Mouse (Mus musculus) heart, adult 9 months (tissue): ENCODE results near the gene Cwc22.
A peak's percentile ranks its signal among the peaks of the same experiment; 100 is the strongest.

Experiments used
- DNase-seq, 2 experiments: peaks; one replicate each; pipeline ENCODE4 v3.0.0; 2022; ENCODE audit warnings: low spot score in 2 of 2

Gene Cwc22

DNA sequence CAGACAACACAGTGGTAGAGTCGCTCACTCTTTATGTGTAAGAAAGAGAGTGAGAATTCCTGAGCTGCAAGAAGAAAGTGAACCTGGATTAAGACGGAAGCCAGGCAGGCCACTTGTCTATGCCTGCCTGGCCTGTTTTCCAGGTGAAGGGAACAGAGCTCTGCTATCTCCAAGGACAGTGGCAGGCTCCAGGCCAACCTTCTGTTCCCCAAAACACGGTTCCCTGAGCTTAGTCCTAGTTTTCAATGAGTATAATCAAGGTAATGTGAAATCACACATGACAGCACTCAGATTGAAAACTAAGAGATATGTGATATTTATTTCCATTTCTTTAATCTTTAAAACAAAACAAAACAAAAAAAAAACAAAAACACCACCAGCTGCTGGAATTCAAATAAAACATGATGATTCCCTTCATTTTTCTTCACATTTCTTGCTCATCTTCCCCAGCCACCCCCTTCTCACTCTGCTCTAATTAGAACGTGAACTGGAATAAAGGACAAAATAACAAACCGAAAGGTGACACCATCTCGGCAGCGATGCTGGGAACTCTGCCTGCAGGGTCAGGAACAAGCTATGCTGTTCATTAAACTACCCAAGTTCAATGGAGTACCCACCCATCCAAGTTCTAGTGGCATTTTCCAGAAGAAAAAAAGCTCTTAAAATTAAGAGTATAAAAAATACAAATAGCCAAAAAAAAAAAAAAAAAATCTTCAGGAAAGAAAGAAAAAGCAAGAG is 20.8 kb downstream of the Cwc22 start:
- no peak for DNase-seq

DNA sequence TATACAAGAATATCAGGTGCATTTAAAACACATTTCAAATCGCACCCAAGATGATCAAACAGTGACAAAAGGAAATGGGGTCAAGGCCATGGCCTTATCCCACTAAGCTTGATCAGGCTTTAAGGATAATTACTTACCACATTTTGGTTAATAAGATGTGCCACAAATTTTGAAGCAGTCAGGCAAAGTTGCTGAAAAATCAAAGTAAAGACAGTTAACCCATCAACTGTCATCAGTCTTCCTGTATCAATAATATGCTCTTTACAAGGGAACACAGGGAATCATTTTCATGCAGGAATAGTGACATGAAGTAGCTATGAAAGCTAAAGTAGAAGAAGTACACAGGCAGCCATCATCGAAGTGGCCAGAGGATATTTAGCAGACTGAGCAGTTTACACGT is 22.2 kb downstream of the Cwc22 start:
- DNase-seq, result no peak

DNA sequence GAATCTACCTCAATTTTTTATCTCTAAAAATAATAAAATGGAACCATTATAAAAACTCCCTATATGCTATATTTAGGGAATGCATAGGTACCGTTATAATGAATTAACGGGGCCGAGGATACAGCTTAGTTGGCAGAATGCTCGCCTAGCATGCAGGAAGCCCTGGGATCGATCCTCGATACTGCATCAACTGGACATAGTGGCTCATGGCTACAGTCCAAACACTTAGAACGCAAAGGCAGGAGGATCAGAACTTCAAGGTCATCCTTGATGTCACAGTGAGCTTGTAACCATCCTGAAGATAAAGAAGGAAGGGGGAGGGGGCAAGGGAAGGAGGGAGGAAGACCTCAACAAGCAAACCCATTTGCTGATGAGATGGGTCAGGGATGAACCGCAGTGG is 23.0 kb downstream of the Cwc22 start:
- no peak for DNase-seq

DNA sequence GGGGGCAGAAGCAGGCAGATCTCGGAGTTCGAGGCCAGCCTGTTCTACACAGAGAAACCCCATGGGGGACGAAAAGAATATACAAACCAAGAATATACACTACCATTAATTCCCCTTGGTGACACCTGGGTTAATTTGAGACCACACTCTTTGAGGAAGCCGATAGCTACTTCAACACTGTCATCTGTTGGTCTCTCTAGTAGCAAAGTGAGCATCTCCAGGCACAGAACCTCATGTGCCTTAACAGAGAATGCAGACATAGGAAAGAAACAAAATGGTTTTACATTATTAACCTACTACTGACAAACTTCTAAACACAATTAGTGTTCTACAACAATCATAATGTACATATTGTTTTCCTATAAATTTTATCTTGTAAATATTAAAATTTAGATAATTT is 24.9 kb downstream of the Cwc22 start:
- DNase-seq, result no peak

DNA sequence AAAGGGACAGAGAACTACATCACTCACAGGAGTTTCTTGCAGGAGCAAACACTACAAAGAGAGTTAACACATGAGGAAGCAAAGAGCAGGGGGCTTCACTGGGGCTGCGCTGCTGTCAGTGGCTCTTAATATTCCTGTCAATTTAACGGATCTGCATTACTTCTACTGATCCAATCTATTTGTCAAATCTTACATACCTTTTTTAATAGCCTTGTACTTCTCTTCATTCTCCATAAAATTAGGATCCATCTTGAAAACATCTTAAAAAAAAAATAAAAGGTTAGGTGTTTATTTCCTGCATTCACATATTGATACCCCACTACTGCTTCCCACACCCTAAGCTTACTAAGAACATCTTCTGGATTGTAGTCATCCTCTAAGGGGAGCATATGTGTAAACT is 25.6 kb downstream of the Cwc22 start:
- DNase-seq, result no peak

DNA sequence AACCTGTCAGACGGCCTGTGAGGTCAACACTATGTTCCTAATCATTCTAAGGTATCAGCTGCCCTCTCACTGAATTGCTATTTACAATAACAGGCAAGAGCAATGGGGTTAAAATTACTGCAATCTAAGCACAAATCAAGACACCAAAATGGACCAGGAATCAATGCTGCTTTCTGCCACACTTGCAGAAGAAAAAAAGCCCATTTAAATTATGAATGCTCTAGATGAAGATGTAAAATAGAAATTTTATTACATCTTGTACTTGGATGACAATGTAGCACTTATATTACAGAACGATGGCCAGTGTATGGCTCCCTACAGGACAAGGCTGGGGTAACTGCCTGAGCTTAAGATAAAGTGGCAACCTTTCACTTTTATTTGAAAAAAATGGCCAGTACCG is 27.7 kb downstream of the Cwc22 start:
- DNase-seq, result no peak

DNA sequence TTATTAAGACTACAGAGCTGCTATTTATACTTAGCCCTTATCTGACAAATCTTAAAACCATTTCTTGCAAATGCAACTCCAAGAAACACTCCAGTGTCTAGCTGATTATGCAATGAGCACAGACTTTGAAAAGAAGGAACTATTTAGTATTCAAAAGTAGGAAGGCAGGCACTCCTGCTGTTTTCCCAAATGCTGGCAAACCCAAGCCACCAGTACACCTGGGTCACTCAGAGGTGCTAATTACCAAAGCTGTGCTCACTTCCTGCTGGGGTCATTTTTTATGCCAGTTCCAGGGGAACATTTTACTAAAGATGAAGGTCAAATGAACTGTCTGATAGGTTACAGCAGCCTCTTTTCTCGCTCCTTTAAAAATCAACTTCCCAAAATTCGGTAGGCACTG is 28.2 kb downstream of the Cwc22 start:
- no peak for DNase-seq

DNA sequence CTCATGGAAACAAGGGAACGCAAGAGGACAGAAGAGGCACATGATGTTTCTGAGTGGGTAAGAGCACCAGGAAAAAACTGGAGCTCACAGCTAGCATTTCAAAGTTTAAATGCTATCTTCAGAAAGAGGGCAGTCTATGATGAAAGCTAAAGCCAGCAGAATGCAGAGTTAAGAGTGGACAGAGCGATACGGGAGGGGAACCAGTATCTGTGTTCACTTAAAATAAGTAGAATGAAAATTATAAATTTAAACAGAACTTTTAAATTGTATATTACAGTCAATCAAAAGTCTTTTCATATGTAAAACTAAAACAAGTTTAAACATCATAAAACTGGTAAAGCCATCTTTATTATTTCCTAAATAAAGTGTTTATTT is 28.8 kb downstream of the Cwc22 start:
- no peak for DNase-seq

DNA sequence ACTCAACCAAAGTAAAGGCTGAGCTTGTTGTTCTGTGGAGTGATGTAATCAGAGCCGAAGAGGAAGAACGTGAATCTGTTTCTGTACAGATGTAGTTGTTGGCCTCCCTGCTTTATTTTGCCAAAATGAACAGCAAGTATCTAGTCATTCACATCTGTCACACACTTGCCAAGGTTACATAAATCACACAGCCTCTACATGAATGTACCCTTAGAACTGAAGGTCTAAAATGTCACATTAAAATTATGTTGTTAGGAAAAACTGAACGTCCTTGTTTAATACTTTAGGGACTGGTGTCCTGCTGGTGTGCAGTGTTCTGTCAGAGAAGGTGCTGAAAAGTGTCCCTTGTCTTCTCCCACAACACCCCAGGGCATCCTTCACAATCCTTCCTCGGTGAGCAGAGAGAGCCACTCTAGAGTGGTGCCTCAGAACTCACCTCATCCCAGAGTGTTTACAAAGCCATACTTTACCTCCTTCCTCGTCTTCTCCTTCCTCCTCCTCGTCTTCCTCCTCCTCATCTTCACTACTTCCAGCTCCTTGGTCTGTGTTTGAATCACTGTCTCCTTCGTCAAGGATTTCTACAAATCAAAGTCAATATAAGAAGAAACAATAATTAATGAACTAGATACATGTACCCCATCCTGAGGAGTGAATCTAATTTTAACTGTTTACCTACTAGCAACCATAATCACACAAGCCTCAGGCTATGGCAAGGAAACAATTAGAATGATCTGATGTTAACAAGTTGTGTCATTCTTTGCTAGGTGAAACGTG is 29.4 kb downstream of the Cwc22 start:
- DNase-seq, result no peak

DNA sequence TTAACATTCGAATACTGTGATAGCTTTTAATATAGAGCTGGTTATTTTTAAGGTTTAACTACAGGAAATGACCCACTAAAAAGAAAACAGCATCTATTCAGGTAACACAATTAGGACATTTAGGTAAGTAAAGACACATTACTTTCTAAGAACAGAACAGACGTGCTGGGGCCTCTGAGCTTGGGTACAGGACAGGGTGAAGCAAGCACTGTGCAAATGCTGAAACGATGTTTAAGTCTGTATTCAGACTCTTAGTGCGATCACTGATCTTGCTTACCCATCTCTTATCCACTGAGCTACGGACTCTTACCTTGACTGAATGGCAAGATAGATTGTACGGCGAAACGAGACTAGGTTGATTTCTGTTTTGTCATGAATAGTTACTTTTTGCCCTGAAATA is 31.0 kb downstream of the Cwc22 start:
- no peak for DNase-seq

DNA sequence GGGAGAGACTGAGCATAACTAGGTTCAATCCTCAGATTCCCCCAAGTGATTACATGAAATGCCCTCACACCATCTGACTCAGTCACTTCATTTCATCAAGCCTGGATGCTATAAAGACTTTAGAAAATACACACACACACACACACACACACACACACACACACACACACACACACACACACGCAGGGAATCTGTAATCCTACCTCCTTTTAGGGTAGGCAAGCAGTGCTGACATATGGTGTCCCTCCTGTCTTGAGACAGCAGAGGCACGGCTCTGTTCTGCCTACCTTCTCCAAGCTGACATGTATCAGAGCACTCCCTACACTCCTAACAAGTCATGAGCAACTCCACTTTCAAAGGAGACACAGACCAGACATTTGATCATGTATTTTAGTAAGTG is 32.5 kb downstream of the Cwc22 start:
- DNase-seq, result no peak

DNA sequence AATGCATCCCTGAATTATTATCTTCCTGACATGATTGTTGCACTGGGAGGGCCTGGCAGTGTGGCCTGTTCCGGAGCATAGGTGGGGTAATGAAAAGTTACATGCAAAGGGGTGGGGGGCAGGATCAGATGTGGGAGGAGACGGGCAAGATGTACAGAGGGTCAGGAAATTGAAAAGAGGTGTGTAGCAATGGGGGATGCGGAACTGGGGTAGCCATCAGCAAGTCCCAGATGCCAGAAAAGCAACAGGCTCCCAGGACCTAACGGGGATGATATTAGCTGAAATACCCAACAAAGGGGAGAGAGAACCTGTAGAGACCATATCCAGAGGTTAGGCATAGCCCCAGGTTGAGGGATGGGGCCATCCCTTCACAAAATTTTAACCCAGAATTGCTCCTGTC is 34.0 kb downstream of the Cwc22 start:
- DNase-seq, result no peak

DNA sequence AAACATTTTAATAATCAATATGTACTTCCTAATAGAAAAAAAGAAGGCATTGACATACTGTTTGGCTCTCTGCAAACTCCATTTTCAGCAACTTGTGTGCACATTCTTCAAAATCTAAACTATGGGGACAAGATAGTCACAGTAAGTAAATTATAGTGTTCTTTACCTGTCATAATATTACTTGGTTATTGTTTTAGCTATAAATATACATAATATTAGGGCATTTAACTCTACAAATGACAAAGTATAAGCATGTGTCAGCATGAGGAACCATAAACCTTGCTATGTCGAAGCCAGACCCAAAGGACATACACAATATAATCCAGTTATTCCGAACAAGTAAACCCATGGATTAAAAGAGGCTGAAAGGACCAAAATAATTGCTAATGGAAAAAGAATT is 34.7 kb downstream of the Cwc22 start:
- DNase-seq, result no peak

DNA sequence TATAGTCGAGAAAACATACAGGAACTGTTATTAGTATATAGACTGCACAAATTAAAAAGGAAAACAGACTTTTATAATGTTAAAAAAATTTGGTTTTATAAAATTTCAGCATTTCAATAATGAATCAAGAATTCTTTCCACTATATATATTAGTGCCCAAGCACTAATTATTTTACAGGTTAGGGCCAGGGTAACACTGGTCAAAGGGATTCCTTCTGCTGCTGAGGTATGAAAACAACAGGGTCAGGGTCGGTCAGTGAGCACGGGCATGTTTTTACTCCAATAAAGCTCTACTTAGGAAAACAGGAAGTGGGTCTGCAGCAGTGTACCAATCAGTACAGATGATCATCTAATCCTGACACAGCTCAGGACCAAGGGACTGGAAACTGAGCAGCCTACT is 36.0 kb downstream of the Cwc22 start:
- DNase-seq, result no peak

DNA sequence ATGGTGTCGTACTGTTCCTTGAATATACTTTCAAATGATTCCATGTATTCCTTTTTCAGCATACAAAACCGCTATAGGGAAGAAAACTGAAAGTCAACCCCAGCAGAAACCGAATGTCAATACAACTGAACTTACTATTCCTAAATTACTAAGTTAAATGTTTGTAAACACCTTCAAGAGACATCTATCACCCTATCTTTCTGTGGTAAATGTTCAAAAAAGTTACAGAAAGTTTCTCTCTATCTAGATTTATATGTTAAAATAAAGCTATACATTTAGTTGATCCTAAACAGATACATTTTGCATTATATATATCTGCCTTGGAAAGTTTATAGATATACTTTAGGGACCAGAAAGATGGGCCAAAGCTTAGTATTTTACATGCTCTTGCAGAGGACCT is 39.0 kb downstream of the Cwc22 start:
- DNase-seq, result no peak

DNA sequence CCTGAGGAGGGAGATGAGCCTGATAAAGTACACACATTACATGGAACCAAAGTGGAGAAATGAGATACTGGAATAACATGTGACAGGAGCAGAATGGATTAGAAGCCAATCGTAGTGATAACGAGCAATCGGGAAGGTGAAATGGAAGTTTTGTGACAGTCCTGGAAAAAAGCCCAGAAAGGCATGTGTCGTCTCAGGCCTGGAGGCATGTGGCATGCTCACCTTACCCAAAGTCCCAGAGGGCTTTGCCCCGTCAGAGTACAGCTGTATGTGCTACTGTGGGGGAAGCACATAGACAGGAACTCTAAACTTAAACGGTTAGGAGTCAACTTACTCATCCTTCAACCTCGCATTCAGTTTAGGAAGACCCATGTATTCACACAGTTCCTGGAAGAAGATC is 41.2 kb downstream of the Cwc22 start:
- DNase-seq, result peak in 1 of 2 experiments; percentile 16

DNA sequence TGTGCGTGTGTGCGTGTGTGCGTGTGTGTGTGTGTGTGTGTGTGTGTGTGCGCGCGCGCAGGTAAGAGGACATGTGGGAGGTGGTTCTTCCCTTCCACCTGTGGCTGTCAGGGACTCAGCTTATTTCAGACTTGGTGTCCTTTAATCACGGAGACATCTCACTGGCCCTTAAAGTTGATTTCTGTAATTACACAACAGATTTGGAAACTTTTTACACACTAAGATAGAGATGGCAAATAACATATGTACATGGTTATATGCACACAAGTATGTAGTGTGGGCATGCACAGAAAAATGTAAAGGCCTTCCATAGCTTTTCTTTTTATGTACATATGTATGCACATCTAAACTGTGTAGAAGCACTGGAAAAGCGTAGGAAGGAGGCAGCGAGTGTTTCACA is 41.7 kb downstream of the Cwc22 start:
- no peak for DNase-seq

DNA sequence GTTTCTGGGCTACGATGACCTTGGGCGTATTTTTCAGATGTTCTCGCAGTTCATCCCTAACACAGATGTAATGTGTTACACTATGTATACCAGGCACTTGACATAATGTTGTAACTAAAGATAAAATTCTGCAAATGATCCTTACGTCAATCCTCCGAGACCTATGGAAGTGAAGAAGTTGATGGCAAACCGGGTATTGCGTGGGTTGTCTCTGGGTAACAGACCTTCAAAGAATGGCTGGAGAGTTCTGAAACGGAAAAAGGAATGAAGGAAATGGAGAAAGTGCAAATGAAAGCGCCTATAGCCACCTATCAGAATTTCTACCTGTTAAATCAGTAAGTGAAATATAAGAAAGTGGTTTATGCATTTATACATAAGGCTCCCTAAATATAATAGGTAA is 42.2 kb downstream of the Cwc22 start:
- DNase-seq, result no peak

DNA sequence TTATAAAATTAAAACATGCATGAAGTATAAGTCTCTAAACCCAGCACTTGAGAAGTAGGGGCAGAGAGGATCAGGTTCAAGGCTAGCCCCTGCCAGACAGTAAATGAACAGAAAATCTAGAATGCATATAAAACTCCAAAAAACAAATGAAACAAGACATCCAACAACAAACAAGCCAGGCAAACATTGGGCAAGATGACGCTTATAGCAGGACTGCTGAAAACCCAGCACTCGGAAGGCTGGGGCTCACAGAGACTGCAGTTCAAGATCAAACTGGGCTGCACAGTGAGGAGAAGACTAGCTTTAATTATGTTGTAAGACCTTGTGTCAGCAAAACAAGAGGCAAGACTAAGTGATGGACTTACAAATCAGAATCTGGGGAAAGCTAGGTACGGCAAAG is 43.1 kb downstream of the Cwc22 start:
- no peak for DNase-seq

DNA sequence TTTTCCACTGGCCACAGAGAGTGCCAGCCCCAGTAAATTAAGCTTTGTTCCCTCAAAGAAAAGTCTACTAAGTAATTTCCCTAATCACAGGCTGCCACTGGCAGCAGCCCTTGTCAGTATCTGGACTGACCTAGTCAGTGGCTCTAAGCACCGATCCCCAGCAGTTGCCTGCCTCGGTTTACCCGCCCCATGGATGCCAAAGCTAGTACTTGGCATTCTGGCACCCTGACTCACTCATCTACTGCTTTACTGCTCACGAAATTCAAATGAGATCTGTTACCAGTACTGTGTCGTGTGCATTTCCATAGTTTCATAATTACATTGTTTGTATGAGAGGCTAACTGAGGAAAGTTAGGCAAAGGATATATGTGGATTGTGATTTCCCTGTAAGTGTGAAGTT is 44.9 kb downstream of the Cwc22 start:
- no peak for DNase-seq

DNA sequence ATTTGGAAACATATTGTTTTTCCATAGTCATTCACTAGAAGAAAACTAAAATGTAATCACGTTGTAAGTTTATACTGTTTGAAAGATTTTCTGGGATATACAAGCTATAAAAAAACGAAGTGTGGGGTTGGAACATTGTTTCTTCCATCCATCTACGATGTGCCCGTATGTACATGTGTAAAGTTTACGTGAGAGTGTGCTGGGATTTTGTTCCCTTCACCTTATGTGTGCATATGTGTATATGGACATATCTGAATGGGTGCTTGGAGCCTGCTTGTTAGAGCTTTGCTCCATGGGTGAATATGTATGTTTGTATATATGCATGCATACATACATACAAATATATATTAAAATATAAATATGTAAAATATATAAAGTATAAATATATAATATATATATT is 45.4 kb downstream of the Cwc22 start:
- DNase-seq, result no peak

DNA sequence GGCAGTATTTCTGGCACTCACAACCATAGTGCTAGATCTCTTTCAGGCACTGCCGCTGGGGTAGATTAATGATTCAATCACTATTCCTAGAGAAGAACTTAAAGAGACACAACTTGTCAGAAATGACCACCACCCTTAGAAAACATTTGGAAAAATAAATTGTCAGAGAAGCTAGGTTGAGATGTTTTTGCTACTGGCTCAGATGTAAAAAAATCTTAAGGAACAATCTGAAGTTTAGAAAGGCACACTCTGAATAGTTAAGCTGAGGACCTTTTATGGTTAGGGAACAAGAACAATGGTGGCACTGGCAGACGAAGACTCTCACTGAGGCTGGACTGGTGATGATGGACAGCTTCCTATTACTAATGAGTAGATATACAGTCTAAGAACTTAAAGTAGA is 46.1 kb downstream of the Cwc22 start:
- no peak for DNase-seq

DNA sequence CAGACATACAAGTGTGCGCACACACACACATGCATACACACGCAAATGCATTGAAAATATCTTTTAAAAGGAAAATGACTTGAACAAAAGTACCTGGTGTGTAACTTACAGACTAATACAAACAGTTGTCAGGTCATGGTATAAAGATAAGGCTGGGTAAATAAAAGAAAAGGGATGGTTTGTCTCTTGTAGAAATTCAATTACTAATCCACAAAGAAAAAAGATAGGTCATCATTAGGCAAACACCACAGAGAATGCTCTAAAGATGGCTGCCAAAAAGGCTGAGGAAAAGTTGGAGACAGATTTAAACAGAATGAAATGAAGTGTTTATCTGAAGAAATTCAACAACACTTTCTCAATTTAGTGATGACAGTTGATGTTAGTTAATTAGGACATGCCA is 47.7 kb downstream of the Cwc22 start:
- DNase-seq, result no peak

DNA sequence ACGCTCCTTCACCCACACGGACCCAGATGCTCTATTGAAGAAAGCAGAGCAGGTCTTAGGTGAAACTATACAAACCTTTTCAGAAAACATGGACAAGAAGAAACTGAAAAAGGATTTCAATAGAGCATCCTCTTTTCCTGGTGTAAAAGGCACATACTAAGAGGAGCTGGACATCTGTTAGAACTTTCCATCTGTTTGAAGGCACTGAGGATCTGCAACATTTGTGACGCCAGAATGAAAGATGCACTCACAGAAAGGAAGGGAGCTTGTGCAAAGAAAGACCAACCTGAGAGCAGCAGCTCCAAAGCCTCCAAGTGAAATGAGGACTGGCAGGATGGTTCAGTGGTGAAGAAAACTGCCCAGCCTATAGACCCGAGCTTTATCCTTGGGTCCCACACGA is 48.2 kb downstream of the Cwc22 start:
- no peak for DNase-seq
